Comparison of ENCODE assay signal across 8 mouse cellular contexts in genomic region chr13:51407541-51408217, GRCm38 (mm10). TPM values are rescaled to one million over a fixed set of nuclear protein-coding genes. Genes with fewer than 3 reads are reported as not detected.
A peak's percentile ranks its signal among the peaks of the same experiment; 100 is the strongest.
DNase-seq lines count a peak whose midpoint lies in the region; ATAC-seq lines count a peak whose summit lies in the region.

No protein-coding gene starts in this region.

- no peaks in the 10 kb centered on the region for H3K27me3 ChIP-seq in limb, embryonic 15.5 days

- no peak for DNase-seq in frontal cortex, postnatal 14 days (ENCODE audit: low spot score in 2 of 2)
- DNase-seq in 416B (ENCODE audit: low read depth), result peak; percentile 50
- DNase-seq in cerebellum, adult 18-20 months, result no peak
- DNase-seq in frontal cortex, postnatal 36 days (ENCODE audit: low spot score in 2 of 2), result no peak
- DNase-seq in ovary, postnatal 14 days (ENCODE audit: low spot score), result no peak

- H3K4me2 ChIP-seq in limb, embryonic 15.5 days, result peak overlapping the region; percentile 57

- H3K9ac ChIP-seq in limb, embryonic 15.5 days, result no peak overlapping the region

- H3K36me3 ChIP-seq in limb, embryonic 15.5 days, result no peaks in the 10 kb centered on the region

- peaks cover 40% of the 10 kb centered on the region for H3K4me1 ChIP-seq in limb, embryonic 15.5 days

- no peaks in the 10 kb centered on the region for H3K9me3 ChIP-seq in limb, embryonic 15.5 days

- peak overlapping the region; percentile 64 for H3K4me3 ChIP-seq in limb, embryonic 15.5 days

- 23% methylated on average over 13 of the region's 13 CpGs for WGBS in limb, embryonic 15.5 days

- ATAC-seq in frontal cortex, adult (ENCODE audit: low TSS enrichment), result peak; percentile 26; the same call in 1 of the 2 replicates
- ATAC-seq in granulocyte monocyte progenitor cell, adult 5-6 weeks (replicated peaks; ENCODE audit: poor library complexity, severe bottlenecking), result peak; percentile 15; the same call in 1 of the 2 replicates
- no peak for ATAC-seq in limb, embryonic 15.5 days (ENCODE audit: insufficient number of reproducible peaks, low FRiP score, low TSS enrichment, low read depth)

- peak overlapping the region; percentile 40 for H3K27ac ChIP-seq in limb, embryonic 15.5 days

RNA-seq across cellular contexts. Expression of gene S1pr3, which starts 0.8 kb away (rescaled TPM):
- 16.4 and 18.7 TPM in 2 replicates for total RNA-seq in granulocyte monocyte progenitor cell, adult 5-6 weeks (2014; fragmentation: Nextera tagmentation)
- total RNA-seq in granulocyte monocyte progenitor cell, adult 5-6 weeks (2017), result 8.9 and 9.8 TPM in 2 replicates
- polyA plus RNA-seq in limb, embryonic 15.5 days (2015; fragmentation: Nextera tagmentation; extraction: Ambion mirVana), result 101 and 109 TPM in 2 replicates
